Mouse (Mus musculus) heart, adult 9 months (tissue): ENCODE results near the gene Spata31d1c.

Experiments used
- DNase-seq, 2 experiments: peaks; one replicate each; pipeline ENCODE4 v3.0.0; 2022; ENCODE audit warnings: low spot score in 2 of 2

Spata31d1c gene

GRCm38 (mm10) chr13:65032758-65033157 lies at the start of gene Spata31d1c:
Gene Spata31d1c, plus strand, starts transcription at chr13:65033058.
- DNase-seq: no peak

DNA sequence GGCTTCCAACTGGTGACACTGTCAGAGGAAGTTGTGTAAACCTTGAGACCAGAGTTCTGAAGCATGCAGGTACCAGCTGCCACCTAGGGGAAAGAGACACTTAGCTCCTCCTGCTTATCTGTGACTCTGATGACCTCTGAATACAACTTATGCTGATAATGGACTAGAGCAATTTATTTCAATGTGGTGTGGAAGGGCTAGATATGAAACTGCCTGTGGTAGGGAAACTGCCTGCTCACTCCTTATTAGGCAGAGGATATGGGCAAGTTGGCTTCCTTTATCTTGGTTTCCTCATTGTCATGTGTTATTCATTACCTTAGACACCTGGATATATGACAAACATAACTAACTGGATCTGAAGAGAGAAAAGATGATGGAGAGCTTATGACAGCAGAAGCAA lies 44.0 kb upstream of the Spata31d1c start:
- DNase-seq: no peak

- DNase-seq: no peak
Observed at GRCm38 (mm10) chr13:65005414-65005813, 27.4 kb upstream of the Spata31d1c start.

DNA sequence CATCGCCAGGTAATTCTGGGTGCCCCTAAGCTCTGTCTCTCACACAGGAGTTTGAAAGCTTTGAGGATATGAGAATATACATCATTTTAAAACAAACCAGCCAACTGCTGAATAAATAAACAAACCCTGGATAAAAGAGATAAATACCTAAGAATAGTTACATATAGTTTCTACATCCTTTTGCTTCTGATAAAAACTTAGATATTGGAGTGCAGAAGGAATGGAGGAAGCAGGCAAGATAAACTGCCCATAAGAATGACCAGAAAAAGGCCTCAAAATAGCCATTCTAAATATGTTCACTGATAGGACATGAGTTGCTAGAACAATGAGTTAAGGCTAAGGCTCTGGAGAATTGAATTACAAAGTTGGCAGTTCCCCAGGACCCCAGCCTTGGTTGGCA lies 26.1 kb upstream of the Spata31d1c start:
- no peak for DNase-seq

GRCm38 (mm10) chr13:65007971-65008370 lies 24.9 kb upstream of the Spata31d1c start:
- no peak for DNase-seq

GRCm38 (mm10) chr13:65011052-65011738 lies 21.7 kb upstream of the Spata31d1c start:
- no peak for DNase-seq

- DNase-seq: no peak
Observed at GRCm38 (mm10) chr13:65035057-65035456, 2.2 kb downstream of the Spata31d1c start.

GRCm38 (mm10) chr13:65052660-65053059 lies 19.8 kb downstream of the Spata31d1c start, which contains the start of gene Prss47:
Gene Prss47, minus strand, starts transcription at chr13:65052760.
- DNase-seq: no peak

- no peak for DNase-seq
Observed at GRCm38 (mm10) chr13:65069969-65070368, 37.1 kb downstream of the Spata31d1c start.
